Mouse (Mus musculus): Measurements from ENCODE around the gene Crybg2. TPM values are rescaled to one million over a fixed set of nuclear protein-coding genes. Genes with fewer than 3 reads are reported as not detected.

The Crybg2 gene
- polyA plus RNA-seq, 1 experiment from 2014 or later, result 2.3 TPM

DNA sequence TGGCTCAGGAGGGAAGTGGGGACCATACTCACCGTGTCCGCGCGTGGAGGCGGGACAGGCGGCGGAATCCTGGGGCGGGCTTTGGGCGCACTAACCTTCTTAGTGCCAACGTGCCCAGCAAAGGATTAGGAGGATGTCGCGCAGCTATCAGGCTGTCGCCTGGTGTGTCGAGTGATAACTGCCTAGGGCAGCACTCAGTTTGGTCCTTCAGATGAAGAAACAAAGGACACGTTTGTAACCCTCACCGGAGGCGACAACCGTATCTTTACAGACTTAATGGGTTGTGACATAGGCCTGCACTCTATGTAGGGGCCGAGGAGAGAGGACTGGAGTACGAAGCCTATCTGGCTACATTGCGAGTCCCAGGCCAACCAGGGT, 42.1 kb downstream of the Crybg2 start:
- peak overlapping the region; percentile 75 for H3K4me2 ChIP-seq (replicated peaks)
- peaks cover 3% of the 10 kb centered on the region; the same call in 1 of the 2 replicates for H3K4me1 ChIP-seq
- 3% methylated on average over 20 of the region's 21 CpGs for WGBS
- peak overlapping the region; percentile 74 for H3K4me3 ChIP-seq
- no peaks in the 10 kb centered on the region for H3K9me3 ChIP-seq (replicated peaks)
- ATAC-seq (ENCODE audit: low FRiP score), result peak; percentile 75
- H3K9ac ChIP-seq, result peak overlapping the region; percentile 55
- H3K27ac ChIP-seq, result no peak overlapping the region
- H3K27me3 ChIP-seq, result no peaks in the 10 kb centered on the region
- H3K36me3 ChIP-seq, result no peaks in the 10 kb centered on the region

DNA sequence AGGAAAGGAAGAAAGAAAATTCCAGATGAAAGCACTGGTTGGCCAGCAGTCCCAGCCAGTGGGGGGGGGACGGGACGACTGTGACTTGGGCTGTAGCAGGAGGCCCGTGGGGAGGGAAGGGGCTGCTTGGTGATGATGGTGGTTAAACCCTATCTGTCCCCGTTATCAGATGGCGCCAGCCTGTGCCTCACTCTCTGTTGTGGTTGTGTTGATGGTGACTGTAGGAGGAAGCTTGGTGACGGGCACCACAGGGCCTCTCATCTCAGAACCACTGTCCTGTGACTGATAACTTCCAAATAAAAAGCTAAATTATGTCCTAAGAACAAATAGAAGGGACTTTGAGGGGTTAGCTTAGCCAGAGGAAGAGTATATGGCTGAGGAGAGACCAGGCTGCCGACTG, 45.5 kb downstream of the Crybg2 start:
- ATAC-seq (ENCODE audit: low FRiP score), result no peak
- 77% methylated on average over 7 of the region's 7 CpGs for WGBS
- no peak overlapping the region for H3K27ac ChIP-seq
- H3K4me2 ChIP-seq (replicated peaks), result no peak overlapping the region
- H3K36me3 ChIP-seq, result no peaks in the 10 kb centered on the region
- H3K4me1 ChIP-seq, result peaks cover 3% of the 10 kb centered on the region; the same call in 1 of the 2 replicates
- H3K4me3 ChIP-seq, result no peak overlapping the region
- H3K9ac ChIP-seq, result no peak overlapping the region
- H3K9me3 ChIP-seq (replicated peaks), result no peaks in the 10 kb centered on the region
- H3K27me3 ChIP-seq, result no peaks in the 10 kb centered on the region

DNA sequence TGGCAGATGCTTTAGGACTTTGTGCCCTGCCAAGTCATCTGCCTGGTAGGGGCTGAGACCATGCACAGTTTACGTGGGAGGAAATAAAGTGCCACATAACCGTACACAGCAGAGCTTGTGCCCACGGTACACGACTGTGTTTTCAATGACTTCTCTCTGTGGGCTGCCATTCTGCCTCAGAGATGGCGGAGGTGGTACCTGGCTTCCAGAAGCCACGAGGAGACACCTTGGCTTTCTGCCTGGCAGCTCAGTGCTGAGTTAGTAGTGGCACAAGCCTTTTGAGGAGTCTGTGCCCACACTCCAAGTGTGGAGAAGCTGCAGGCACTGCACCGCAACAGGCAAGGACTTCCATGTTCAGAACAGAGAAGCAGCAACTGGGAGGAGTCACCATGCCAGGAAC, 47.1 kb downstream of the Crybg2 start:
- no peaks in the 10 kb centered on the region for H3K27me3 ChIP-seq
- H3K4me1 ChIP-seq, result peaks cover 2% of the 10 kb centered on the region; the same call in 1 of the 2 replicates
- H3K36me3 ChIP-seq, result no peaks in the 10 kb centered on the region
- H3K27ac ChIP-seq, result no peak overlapping the region
- H3K4me2 ChIP-seq (replicated peaks), result no peak overlapping the region
- H3K4me3 ChIP-seq, result no peak overlapping the region
- WGBS, result 87% methylated on average over 7 of the region's 7 CpGs
- H3K9me3 ChIP-seq (replicated peaks), result no peaks in the 10 kb centered on the region
- H3K9ac ChIP-seq, result no peak overlapping the region
- no peak for ATAC-seq (ENCODE audit: low FRiP score)

DNA sequence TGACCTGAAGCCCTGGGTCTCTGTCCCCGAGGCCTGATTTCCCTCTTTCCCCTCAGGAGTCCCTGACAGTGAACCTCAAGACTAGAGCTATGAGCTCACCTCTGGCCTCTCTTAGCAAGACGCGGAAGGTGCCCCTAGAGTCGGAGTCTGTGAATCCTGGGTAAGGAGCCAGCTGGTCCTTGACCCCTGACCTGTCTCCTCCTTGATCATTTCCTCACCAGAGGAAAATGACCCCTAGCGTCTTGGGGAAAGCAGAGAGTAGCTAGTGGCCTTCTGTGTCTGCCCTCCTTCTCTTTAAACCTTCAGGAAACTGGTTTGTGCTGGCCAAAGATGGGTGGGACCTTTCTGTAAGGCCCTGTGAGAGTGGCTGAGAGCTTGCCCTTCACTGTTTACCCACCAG, 47.6 kb downstream of the Crybg2 start:
- Histone ChIP-seq H3K9me3 (replicated peaks) (no peaks in the 10 kb centered on the region), H3K4me2 (replicated peaks) (no peak overlapping the region), H3K27me3 (no peaks in the 10 kb centered on the region), H3K4me3 (no peak overlapping the region), H3K27ac (no peak overlapping the region), H3K4me1 (no peaks in the 10 kb centered on the region), H3K36me3 (no peaks in the 10 kb centered on the region), H3K9ac (no peak overlapping the region)
- WGBS, result 51% methylated on average over 5 of the region's 5 CpGs
- ATAC-seq (ENCODE audit: low FRiP score), result no peak

DNA sequence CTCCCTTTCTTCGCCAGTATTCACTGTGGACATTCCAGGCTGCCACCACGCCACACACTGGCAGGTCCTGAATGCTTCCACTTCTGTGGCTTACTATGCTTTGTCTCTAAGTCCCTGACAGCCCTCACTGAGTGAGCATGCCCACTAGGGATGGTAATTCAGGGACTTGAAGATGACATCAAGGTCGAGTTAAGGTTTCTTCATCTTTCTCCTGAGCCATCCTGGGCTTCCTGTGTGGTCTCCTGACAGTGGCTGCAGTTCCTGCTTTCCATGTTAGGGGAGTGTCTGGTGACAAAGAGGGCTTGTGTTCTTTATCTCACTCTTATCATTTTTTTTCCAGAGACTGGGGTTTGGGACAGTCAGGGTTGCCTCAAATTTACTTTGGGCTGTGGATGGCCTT, 50.0 kb downstream of the Crybg2 start:
- Histone ChIP-seq H3K27me3 (no peaks in the 10 kb centered on the region), H3K36me3 (no peaks in the 10 kb centered on the region), H3K9me3 (replicated peaks) (no peaks in the 10 kb centered on the region), H3K9ac (no peak overlapping the region), H3K4me1 (no peaks in the 10 kb centered on the region), H3K27ac (no peak overlapping the region), H3K4me3 (no peak overlapping the region), H3K4me2 (replicated peaks) (no peak overlapping the region)
- no peak for ATAC-seq (ENCODE audit: low FRiP score)
- WGBS, result 45% methylated on average over 3 of the region's 3 CpGs

DNA sequence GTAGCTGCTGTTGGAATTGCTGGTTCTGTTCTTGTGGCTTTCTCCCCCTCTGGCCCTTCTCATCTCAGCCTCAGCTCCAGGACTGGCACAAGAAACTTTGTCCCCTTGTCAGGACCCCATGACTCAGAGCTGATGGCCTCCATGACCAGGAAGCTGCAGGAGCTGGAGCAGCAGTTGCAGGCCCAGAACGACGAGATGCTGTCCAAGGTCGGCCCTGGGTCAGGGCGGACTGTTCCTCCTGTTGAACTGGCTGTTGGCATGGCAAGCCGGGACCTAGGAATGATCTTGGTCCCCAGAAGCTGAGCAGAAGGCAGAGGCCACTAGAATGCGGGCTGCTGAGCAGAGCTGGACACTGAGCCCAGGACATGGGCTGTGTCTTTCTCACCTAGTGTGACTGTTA, 51.8 kb downstream of the Crybg2 start:
- ATAC-seq (ENCODE audit: low FRiP score), result no peak
- H3K4me2 ChIP-seq (replicated peaks), result no peak overlapping the region
- H3K36me3 ChIP-seq, result no peaks in the 10 kb centered on the region
- H3K9me3 ChIP-seq (replicated peaks), result no peaks in the 10 kb centered on the region
- no peak overlapping the region for H3K9ac ChIP-seq
- H3K27ac ChIP-seq, result no peak overlapping the region
- 77% methylated on average over 6 of the region's 6 CpGs for WGBS
- no peak overlapping the region for H3K4me3 ChIP-seq
- H3K27me3 ChIP-seq, result no peaks in the 10 kb centered on the region
- no peaks in the 10 kb centered on the region for H3K4me1 ChIP-seq

DNA sequence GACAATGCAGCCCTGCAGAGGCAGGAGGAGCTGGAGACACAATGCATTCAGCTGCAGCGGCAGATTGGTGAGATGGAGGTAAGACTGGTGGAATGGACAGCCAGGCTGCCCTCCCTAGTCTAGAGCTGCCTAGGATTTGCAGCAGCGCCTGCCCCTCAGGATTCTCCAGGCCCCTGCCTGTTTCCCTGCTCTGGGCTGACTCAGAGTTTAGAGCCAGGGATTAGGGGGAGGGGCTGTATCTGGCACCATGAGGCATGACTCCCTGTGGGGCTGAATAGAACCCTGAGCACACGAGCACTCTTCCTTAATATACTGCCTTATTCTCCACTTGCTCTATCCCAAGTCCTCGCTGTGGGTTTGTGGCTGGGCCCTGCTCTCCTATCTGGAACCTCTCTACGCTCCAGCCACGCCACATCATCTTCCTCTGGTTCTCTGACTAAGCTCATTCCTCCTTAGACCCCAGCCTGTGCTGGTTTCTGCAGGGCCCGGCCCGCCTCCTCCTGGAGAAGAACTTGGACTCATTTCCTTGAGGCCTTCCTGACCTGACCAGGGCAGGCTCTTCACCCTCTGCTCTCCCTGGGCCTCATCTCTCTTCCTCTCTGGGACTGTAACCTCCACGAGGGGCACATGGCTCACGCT, 52.9 kb downstream of the Crybg2 start:
- ATAC-seq (ENCODE audit: low FRiP score), result no peak
- H3K27me3 ChIP-seq, result no peaks in the 10 kb centered on the region
- H3K36me3 ChIP-seq, result no peaks in the 10 kb centered on the region
- H3K9ac ChIP-seq, result no peak overlapping the region
- WGBS, result 56% methylated on average over 10 of the region's 10 CpGs
- no peak overlapping the region for H3K4me3 ChIP-seq
- no peak overlapping the region for H3K27ac ChIP-seq
- no peaks in the 10 kb centered on the region for H3K4me1 ChIP-seq
- no peak overlapping the region for H3K4me2 ChIP-seq (replicated peaks)
- no peaks in the 10 kb centered on the region for H3K9me3 ChIP-seq (replicated peaks)

DNA sequence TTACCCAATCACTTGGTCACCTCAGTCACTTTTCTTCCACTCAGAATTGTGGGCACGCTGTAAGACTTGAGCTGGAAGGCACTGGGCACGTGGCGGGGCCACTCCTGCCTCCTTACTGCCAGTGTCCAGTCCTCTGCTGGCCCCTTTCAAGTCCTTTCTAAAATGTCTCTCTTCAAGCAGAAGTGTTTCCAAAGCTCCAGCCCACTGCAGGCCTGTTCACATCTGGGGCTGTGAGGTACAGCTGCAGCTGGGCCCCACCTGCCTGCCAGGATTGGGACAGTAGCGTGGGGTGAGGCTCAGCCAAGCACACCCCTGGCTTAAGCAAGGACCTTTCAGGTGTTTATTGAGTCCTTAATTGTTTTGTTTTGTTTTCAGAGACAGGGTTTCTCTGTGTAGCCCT, 53.4 kb downstream of the Crybg2 start:
- Histone ChIP-seq H3K36me3 (no peaks in the 10 kb centered on the region), H3K27me3 (no peaks in the 10 kb centered on the region), H3K4me1 (no peaks in the 10 kb centered on the region), H3K9me3 (replicated peaks) (no peaks in the 10 kb centered on the region), H3K4me3 (no peak overlapping the region), H3K27ac (no peak overlapping the region), H3K4me2 (replicated peaks) (no peak overlapping the region), H3K9ac (no peak overlapping the region)
- WGBS, result 86% methylated on average over 4 of the region's 4 CpGs
- ATAC-seq (ENCODE audit: low FRiP score), result no peak

DNA sequence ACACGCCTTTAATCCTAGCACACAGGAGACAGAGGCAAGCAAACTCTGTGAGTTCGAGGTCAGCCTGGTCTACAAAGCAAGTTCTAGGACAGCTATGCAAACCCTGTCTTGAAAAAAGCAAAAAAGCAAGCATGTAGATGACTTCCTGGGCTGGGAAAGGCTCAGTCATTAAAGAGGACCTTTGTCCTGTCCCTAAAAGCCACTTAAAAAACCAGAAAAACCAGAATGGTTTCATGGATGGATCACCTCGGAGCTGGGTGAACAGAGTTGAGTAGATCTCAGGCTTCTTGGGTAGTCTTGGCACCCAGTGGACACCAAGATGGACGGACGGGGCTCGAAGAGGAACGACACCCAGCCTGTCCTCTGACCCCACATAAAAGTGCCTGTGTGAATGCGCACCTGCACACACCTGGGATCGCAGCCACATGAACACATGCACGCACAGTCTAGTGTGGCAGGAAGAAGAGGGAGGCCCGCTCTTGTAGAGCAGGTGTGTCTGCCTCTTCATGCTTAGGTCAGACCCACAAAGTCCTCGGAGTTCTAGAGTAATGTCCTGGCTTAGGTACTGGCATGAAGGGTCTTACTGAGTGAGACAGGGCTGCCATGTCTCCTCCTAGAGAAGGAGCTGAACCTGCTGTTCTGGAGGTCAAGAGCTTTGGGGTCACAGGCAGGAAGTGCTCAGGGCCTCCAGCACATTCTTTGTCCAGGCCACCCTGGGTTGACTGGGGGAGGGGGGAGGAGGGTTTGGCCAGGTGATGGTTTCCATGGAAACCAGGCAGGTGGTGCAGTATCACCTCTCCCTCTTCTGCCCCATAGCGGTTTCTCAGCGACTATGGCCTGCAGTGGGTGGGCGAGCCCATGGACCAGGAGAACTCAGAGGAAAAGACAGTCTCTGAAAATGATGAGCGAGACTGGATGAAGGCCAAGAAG, 54.9 kb downstream of the Crybg2 start:
- no peaks in the 10 kb centered on the region for H3K36me3 ChIP-seq
- no peaks in the 10 kb centered on the region for H3K9me3 ChIP-seq (replicated peaks)
- H3K27ac ChIP-seq, result no peak overlapping the region
- 89% methylated on average over 16 of the region's 16 CpGs for WGBS
- H3K9ac ChIP-seq, result no peak overlapping the region
- no peaks in the 10 kb centered on the region for H3K27me3 ChIP-seq
- no peaks in the 10 kb centered on the region for H3K4me1 ChIP-seq
- H3K4me2 ChIP-seq (replicated peaks), result no peak overlapping the region
- ATAC-seq (ENCODE audit: low FRiP score), result no peak
- H3K4me3 ChIP-seq, result no peak overlapping the region

DNA sequence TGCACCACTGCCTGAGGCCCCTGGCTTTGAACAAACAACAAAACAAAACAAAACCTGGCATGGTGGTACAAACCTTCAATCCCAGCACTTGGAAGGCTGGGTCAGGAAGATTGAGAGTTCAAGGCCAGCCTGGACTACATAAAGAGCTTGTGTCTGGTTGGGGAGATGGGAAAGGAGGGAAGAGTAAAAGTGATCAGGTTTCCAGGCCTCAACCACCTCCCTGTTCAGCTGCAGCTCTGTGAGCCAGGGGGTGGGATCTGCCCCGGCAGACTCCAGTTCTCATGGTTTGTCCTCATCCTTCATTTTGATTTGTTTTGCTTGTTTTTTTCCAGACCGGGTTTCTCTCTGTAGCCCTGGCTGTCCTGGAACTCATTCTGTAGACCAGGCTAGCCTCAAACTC, 55.9 kb downstream of the Crybg2 start:
- Histone ChIP-seq H3K27ac (no peak overlapping the region), H3K27me3 (no peaks in the 10 kb centered on the region), H3K36me3 (no peaks in the 10 kb centered on the region), H3K4me2 (replicated peaks) (no peak overlapping the region), H3K9me3 (replicated peaks) (no peaks in the 10 kb centered on the region), H3K9ac (no peak overlapping the region), H3K4me3 (no peak overlapping the region), H3K4me1 (no peaks in the 10 kb centered on the region)
- 86% methylated on average over 2 of the region's 2 CpGs for WGBS
- ATAC-seq (ENCODE audit: low FRiP score), result no peak

DNA sequence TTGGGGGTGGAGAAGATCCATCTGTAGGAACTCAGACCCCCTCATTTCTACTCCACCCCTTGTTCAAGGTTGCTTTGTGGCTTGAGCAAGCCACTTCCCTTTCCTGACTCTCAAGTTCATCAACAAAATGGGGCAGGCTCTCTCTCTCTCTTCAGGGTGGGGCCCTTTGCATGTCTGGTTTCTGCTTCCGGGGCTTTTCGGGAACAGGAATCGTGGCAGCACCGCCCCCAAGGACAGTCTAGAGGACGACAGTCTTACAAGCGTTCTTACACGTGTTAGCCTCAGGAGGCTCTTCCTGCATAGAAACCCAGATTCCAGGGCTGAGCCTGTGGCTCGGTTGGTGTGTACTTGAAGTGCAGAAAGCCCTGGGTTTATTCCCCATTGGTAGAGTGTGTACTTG, 56.4 kb downstream of the Crybg2 start:
- no peak overlapping the region for H3K4me2 ChIP-seq (replicated peaks)

DNA sequence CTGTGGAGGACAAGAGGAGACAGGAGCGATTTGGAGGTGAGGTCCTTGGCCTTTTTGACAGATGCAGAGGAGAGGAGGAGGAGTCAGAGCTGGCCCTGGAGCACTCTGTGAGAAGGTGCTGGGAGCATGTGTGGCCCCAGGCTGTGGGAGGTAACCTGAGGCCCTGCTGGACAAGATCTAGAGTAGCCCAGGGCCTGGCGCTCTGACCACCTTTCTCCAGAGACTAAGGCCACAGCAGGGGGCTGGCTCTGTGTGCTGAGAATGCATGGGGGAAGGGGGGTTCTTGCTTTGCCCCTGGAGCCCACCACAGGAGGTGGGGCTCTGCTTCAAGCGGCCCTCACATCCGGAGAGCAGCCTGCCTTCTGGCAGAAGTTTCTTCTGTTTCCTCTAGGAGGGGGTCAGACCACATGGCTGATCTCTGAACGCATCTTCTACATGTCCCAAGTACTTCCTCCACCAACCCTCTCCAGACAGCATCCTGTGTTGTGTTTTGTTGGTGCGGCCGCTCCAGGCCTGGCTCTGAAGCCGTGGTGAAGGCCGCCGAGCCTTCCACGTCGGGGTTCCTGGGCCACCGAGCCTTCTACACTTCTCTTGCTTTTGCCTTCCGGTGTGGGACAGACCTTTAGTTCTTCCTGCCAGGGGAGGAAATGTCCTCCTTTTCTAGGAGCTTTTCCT, 57.6 kb downstream of the Crybg2 start:
- Histone ChIP-seq H3K9ac (no peak overlapping the region), H3K4me1 (no peaks in the 10 kb centered on the region), H3K27me3 (no peaks in the 10 kb centered on the region), H3K36me3 (no peaks in the 10 kb centered on the region), H3K9me3 (replicated peaks) (no peaks in the 10 kb centered on the region), H3K27ac (no peak overlapping the region), H3K4me2 (replicated peaks) (no peak overlapping the region), H3K4me3 (no peak overlapping the region)
- ATAC-seq (ENCODE audit: low FRiP score), result no peak
- 69% methylated on average over 14 of the region's 14 CpGs for WGBS

More for the DNA sequence above, 56.4 kb downstream of the Crybg2 start:
- no peaks in the 10 kb centered on the region for H3K36me3 ChIP-seq
- no peaks in the 10 kb centered on the region for H3K4me1 ChIP-seq
- H3K9me3 ChIP-seq (replicated peaks), result no peaks in the 10 kb centered on the region
- ATAC-seq (ENCODE audit: low FRiP score), result no peak
- no peaks in the 10 kb centered on the region for H3K27me3 ChIP-seq
- H3K27ac ChIP-seq, result no peak overlapping the region
- 80% methylated on average over 8 of the region's 8 CpGs for WGBS
- no peak overlapping the region for H3K9ac ChIP-seq
- H3K4me3 ChIP-seq, result no peak overlapping the region

All from hindbrain, embryonic 12.5 days (tissue).